Mouse (Mus musculus): ENCODE results near the gene Acbd4. TPM values are rescaled to one million over a fixed set of nuclear protein-coding genes. Genes with fewer than 3 reads are reported as not detected.
A peak's percentile ranks its signal among the peaks of the same experiment; 100 is the strongest.

Gene Acbd4
- polyA plus RNA-seq, 1 experiment, result 4.5 TPM

DNA sequence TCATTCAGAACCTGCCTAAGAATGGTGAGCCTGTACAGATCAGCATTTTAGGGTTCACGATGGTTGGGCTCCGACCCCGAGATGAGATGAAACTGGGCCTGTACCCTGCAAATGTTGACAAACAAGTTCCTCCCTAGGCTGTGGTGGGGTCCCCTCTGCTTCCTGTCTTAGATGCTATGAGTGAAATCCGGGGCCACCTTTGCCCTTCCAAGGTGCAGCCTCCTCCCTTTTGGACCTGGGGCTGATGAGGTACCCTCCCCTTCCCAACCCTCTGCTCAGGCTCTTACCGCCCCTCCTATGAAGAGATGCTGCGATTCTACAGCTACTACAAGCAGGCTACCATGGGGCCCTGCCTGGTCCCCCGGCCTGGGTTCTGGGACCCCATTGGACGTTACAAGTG, 2.1 kb downstream of the Acbd4 start:
- TF ChIP-seq CTCF (IDR thresholded peaks at IDR 0.05; ENCODE audit: borderline replicate concordance, extremely low read depth, insufficient read depth, insufficient read length) (no peak), POLR2A (IDR thresholded peaks at IDR 0.05; ENCODE audit: borderline replicate concordance, extremely low read depth, insufficient read depth, insufficient read length, poor library complexity, severe bottlenecking) (no peak)

DNA sequence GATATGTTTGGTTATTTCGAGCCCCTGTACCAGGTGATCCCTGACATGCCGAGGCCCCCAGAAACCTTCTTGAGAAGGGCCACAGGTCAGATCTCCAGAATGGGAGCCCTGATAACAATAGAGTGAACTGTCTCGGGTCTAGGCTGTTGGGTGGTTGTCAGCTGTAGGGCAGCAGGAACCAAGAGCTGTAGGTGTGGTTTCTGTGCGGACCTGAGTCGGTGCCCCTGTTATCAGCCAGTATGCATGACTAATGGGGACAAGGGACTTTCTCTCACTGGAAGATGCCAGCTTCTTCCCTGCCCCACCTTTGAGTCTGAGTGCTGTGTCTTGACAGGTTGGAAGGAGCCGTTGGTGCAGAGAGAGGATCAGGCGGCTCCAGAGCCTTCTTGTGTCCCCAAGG, 3.0 kb downstream of the Acbd4 start:
- no peak for DNase-seq (ENCODE audit: low read depth)
- TF ChIP-seq POLR2A (IDR thresholded peaks at IDR 0.05; ENCODE audit: borderline replicate concordance, extremely low read depth, insufficient read depth, insufficient read length, poor library complexity, severe bottlenecking) (no peak), CTCF (IDR thresholded peaks at IDR 0.05; ENCODE audit: borderline replicate concordance, extremely low read depth, insufficient read depth, insufficient read length) (no peak)

More for the DNA sequence above, 2.1 kb downstream of the Acbd4 start:
- no peak for DNase-seq (ENCODE audit: low read depth)

DNA sequence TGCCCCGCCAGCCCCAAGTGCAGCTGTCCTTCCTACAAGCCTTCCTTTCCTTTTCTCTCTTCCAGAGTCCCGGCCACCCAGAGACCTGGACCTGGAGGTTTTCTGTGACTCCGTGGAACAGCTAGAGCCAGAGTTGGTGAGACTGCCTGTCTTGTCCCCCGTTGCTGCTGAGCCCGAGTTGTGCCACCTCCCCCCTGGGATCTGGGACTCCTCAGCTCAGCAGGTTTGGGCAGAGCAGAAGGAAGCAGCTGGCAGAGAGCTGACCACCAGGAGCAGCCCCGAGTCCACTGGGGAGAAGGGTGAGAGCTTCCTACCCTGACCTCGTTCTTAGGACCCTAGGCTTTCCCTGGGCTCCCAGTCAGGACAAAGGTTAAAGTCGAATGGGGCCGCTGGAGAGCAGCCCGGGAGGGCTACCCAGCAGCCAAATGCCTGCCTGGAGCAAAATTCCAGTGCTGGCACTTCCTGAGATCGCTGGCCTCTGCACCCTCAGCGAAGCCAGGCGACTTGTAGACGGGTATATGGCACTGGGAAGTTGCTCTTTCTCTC, 3.8 kb downstream of the Acbd4 start:
- TF ChIP-seq CTCF (IDR thresholded peaks at IDR 0.05; ENCODE audit: borderline replicate concordance, extremely low read depth, insufficient read depth, insufficient read length), result no peak
- TF ChIP-seq POLR2A (IDR thresholded peaks at IDR 0.05; ENCODE audit: borderline replicate concordance, extremely low read depth, insufficient read depth, insufficient read length, poor library complexity, severe bottlenecking), result no peak
- no peak for DNase-seq (ENCODE audit: low read depth)

DNA sequence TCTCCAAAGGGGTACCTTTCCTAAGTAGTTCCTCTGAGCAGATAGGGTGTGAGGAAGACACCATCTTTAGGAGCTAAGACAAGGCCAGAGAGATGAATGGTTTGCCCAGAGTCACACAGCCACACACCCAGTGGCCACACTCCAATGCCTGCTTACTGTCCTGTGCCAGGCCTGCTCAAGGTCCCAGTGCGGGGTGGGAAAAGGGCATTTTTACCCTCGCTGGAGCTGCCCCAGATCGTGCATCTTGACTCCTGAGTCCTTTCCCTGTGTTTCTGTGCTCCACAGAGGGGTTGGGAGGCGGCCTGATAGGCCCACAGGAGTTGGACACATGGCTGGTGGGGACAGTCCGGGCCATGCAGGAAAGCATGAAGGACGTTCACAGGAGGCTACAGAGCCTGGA, 4.3 kb downstream of the Acbd4 start:
- DNase-seq (ENCODE audit: low read depth), result no peak
- TF ChIP-seq POLR2A (IDR thresholded peaks at IDR 0.05; ENCODE audit: borderline replicate concordance, extremely low read depth, insufficient read depth, insufficient read length, poor library complexity, severe bottlenecking), result no peak
- TF ChIP-seq CTCF (IDR thresholded peaks at IDR 0.05; ENCODE audit: borderline replicate concordance, extremely low read depth, insufficient read depth, insufficient read length), result no peak

DNA sequence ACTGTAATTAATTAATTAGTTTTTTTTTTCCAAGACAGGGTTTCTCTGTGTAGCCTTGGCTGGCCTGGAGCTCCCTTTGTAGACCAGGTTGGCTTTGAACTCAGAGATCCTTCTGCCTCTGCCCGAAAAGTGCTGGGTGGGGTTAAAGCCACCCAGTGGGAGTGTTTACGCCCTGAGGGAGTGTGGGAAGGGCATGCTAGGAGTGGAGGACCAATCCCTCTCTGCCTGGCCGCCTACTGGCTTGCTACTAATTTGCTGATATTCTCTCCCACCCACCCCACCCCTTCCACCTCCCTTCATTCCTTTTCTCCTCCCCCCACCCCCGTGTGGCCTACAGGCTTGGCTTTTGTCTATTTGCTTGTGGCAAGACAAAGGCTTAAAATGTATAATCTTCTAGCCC, 4.9 kb downstream of the Acbd4 start:
- no peak for DNase-seq (ENCODE audit: low read depth)
- TF ChIP-seq CTCF (IDR thresholded peaks at IDR 0.05; ENCODE audit: borderline replicate concordance, extremely low read depth, insufficient read depth, insufficient read length), result no peak
- no peak for TF ChIP-seq POLR2A (IDR thresholded peaks at IDR 0.05; ENCODE audit: borderline replicate concordance, extremely low read depth, insufficient read depth, insufficient read length, poor library complexity, severe bottlenecking)

DNA sequence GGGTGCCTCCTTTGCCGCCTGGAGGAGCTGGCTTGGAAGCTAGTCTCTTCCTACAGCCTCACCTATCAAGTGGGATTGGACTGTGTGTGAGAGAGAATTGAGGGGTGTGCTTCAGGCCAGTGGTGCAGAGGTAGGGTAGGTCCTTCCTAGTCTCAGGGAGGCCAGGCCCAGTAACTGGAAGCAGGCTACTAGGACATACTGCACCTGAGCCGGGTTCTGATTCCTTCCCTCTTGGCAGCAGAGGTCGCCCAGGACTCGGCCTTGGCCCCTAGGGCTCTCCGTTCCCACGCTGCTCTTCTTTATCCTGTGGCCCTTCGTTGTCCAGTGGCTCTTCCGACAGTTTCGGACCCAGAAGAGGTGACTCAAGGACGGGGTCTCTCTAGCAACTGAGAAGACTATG, 9.8 kb downstream of the Acbd4 start:
- TF ChIP-seq POLR2A (IDR thresholded peaks at IDR 0.05; ENCODE audit: borderline replicate concordance, extremely low read depth, insufficient read depth, insufficient read length, poor library complexity, severe bottlenecking) (no peak), CTCF (IDR thresholded peaks at IDR 0.05; ENCODE audit: borderline replicate concordance, extremely low read depth, insufficient read depth, insufficient read length) (no peak)
- no peak for DNase-seq (ENCODE audit: low read depth)

DNA sequence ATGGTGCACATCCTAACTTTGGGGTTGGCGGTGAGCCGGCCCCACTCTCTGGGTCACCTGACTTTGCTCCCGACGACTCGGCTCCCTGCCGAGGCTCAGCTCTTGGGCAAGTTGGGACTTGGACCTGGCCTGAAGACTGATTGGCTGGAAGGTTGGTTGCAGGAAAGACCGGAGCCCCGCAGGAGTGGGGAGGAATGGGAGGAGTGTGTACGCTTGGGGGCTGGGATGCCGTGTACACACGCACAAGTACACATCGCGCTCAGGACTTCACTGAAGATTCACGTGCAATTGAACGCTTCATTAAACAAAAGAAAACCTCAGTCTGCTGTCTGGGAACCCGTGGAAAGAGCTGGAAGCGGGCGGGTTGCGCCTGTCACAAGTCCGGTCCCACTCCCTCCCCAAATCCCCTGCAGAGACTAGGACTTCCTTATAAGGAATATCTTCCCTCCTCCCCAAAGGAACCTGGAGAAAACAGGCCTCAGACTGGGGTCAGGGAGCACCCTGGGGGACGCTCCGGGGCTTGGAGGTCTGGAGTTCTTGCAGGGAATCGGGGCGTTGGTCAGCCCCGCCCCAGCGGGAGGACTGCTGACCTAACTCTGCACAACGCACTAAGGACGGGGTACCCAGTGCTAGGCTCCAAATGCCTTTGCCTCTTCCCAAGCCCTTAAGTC, 10.5 kb downstream of the Acbd4 start:
- TF ChIP-seq CTCF (IDR thresholded peaks at IDR 0.05; ENCODE audit: borderline replicate concordance, extremely low read depth, insufficient read depth, insufficient read length) (no peak), POLR2A (IDR thresholded peaks at IDR 0.05; ENCODE audit: borderline replicate concordance, extremely low read depth, insufficient read depth, insufficient read length, poor library complexity, severe bottlenecking) (no peak)
- DNase-seq (ENCODE audit: low read depth), result peak; percentile 49

DNA sequence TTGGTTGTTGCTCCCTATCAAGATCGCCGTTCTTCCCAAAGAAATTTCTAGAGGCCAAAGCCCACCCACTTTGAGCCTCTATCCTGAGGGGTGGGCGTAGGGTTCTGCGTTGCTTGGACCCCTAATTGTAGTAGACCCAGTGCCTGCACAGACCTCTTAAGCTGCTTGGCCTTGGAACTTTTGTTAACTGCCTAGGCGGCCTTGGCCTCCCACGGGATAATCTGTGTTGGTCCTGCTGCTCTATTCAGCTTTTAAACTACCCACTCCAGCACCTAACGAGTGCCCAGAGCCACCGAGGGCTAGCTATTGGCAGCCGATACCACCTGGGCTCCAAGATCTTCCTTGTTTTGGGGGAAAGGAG, 11.1 kb downstream of the Acbd4 start:
- TF ChIP-seq CTCF (IDR thresholded peaks at IDR 0.05; ENCODE audit: borderline replicate concordance, extremely low read depth, insufficient read depth, insufficient read length) (no peak), POLR2A (IDR thresholded peaks at IDR 0.05; ENCODE audit: borderline replicate concordance, extremely low read depth, insufficient read depth, insufficient read length, poor library complexity, severe bottlenecking) (no peak)
- no peak for DNase-seq (ENCODE audit: low read depth)

DNA sequence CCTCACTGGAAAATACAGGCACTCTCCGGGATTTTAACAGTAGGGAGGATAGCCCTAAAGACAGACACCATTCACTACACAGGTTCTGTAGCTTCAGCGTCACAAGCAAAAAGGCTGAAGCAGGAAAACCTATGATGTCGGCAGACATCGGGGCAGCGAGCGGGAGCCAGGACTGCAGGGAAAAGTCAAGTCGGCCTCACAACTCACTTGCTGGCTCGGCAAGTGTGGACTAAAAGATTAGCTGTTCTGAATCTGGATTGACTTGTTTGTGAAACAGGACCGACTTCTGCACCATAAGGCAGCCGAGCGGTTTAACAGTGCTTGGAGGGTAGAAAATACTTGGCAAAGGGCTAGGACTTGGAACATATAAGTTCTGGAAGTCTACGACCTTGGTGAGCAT, 11.5 kb downstream of the Acbd4 start:
- no peak for DNase-seq (ENCODE audit: low read depth)
- TF ChIP-seq POLR2A (IDR thresholded peaks at IDR 0.05; ENCODE audit: borderline replicate concordance, extremely low read depth, insufficient read depth, insufficient read length, poor library complexity, severe bottlenecking) (no peak), CTCF (IDR thresholded peaks at IDR 0.05; ENCODE audit: borderline replicate concordance, extremely low read depth, insufficient read depth, insufficient read length) (no peak)

DNA sequence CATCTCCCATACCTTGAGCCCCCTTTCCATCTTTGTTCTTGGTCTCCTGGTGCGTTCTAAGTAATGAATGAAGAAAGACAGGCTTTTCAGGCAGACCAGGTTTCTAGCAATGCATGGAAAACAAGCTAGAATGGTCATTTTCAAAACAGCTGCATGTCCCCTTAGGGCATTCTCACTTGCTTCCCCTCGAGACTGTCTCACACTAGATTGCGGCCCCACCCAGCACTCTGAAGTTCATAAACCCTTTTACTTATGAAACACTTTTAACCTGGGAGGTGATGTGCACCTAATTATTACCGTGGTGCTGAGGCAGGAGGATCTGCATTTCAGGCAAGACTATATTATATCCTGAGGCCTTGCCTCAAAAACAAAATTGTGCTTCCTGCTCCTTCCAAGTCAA, 12.3 kb downstream of the Acbd4 start:
- no peak for DNase-seq (ENCODE audit: low read depth)
- TF ChIP-seq CTCF (IDR thresholded peaks at IDR 0.05; ENCODE audit: borderline replicate concordance, extremely low read depth, insufficient read depth, insufficient read length) (no peak), POLR2A (IDR thresholded peaks at IDR 0.05; ENCODE audit: borderline replicate concordance, extremely low read depth, insufficient read depth, insufficient read length, poor library complexity, severe bottlenecking) (no peak)

DNA sequence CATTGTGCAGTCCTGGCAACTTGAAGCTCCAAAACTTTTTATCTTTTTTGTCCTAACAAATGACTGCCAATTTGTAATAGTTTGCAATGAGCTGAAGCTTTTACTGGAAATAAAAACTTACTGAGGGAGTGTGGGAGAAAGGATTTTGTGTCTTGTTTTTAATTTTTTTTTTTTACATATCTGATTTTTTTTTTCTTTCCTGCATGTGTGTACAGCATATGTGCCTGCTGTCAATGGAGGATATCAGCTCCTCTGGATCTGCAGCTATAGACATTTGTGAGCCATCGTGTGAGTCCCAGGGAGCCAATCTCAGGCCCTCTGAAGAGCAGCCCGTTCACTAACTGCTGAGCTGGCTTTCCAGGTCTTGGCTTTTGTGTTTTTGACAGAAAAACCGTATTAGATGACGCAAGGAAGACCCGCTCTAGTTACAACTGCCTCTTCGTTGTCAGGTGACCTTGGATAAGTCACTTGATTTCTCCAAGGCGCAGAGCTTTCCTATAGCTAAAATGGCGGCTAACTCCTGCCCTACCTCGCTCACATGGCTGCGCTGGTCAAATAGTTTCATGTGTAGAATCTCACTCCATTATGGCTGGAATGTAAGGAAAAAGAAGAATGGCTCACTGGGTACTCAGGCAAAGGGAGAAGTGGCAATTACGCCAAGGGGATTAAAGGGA, 12.9 kb downstream of the Acbd4 start:
- DNase-seq (ENCODE audit: low read depth), result no peak
- TF ChIP-seq POLR2A (IDR thresholded peaks at IDR 0.05; ENCODE audit: borderline replicate concordance, extremely low read depth, insufficient read depth, insufficient read length, poor library complexity, severe bottlenecking) (no peak), CTCF (IDR thresholded peaks at IDR 0.05; ENCODE audit: borderline replicate concordance, extremely low read depth, insufficient read depth, insufficient read length) (no peak)
